Mouse (Mus musculus) midbrain, embryonic 11.5 days (tissue): ENCODE measurements around the gene Stmnd1. TPM values are rescaled to one million over a fixed set of nuclear protein-coding genes. Genes with fewer than 3 reads are reported as not detected.
A peak's percentile ranks its signal among the peaks of the same experiment; 100 is the strongest.

ENCODE experiments used
- ATAC-seq: fragments of 200-750 bp; cut with Nextera tagmentation; 2 replicates; pipeline ENCODE4 v1.8.0; 2017; ENCODE audit warnings: moderate TSS enrichment, moderate library complexity; ENCODE audit not compliant: low FRiP score
- DNase-seq: peaks from one replicate; pipeline ENCODE4 v3.0.0; 2015; ENCODE audit warnings: low spot score; ENCODE audit errors: missing footprints
- H3K27ac ChIP-seq: fragments of 300-500 bp; sonication (generic); 2 replicates; pipeline ENCODE4 v1.5.1; 2014; ENCODE audit warnings: low read depth, low read length
- H3K27me3 ChIP-seq: fragments of 300-500 bp; sonication (generic); 2 replicates; pipeline ENCODE4 v1.6.1; 2014; ENCODE audit warnings: mild to moderate bottlenecking, low read length, moderate library complexity, mixed read lengths; ENCODE audit not compliant: control insufficient read depth, insufficient read depth
- H3K36me3 ChIP-seq: fragments of 300-500 bp; sonication (generic); 2 replicates; pipeline ENCODE4 v1.6.1; 2014; ENCODE audit warnings: mild to moderate bottlenecking, low read length, moderate library complexity, mixed read lengths; ENCODE audit not compliant: control insufficient read depth, insufficient read depth
- H3K4me1 ChIP-seq: fragments of 300-500 bp; sonication (generic); 2 replicates; pipeline ENCODE4 v1.6.1; 2014; ENCODE audit warnings: low read length; ENCODE audit not compliant: control insufficient read depth, insufficient read depth
- H3K4me2 ChIP-seq: fragments of 300-500 bp; sonication (generic); 2 replicates; pipeline ENCODE4 v1.6.1; 2014; ENCODE audit warnings: mild to moderate bottlenecking, moderate library complexity
- H3K4me3 ChIP-seq: fragments of 300-500 bp; sonication (generic); 2 replicates; pipeline ENCODE4 v1.5.1; 2014; ENCODE audit warnings: low read depth, low read length
- H3K9ac ChIP-seq: fragments of 300-500 bp; sonication (generic); 2 replicates; pipeline ENCODE4 v1.6.1; 2014; ENCODE audit warnings: low read length
- H3K9me3 ChIP-seq: fragments of 300-500 bp; sonication (generic); 2 replicates; pipeline ENCODE4 v1.6.1; 2016; ENCODE audit warnings: low read length; ENCODE audit not compliant: control insufficient read depth
- WGBS: fragments of 180-500 bp; shearing (Covaris S2); extraction: QIAGEN DNeasy Blood & Tissue Kit; methylation state at CpG from one replicate; pipeline ENCODE4 v1.1.7; 2014; 5-methylcytosine and 5-hydroxymethylcytosine counted together
- polyA plus RNA-seq: library from polyadenylated mRNA; unstranded; fragments of >200 nt; fragmentation: Nextera tagmentation; extraction: Ambion mirVana; gene quantifications from 2 replicates; pipeline ENCODE4 v1.2.1, GENCODE M21; 2014

The Stmnd1 gene
- polyA plus RNA-seq, 1 experiment from 2014 or later: 0.10 TPM

GRCm38 (mm10) chr13:46254171-46254570, 19.4 kb upstream of the Stmnd1 start:
- Histone ChIP-seq H3K4me3 (no peak overlapping the region), H3K9me3 (no peaks in the 10 kb centered on the region), H3K27ac (no peak overlapping the region), H3K4me2 (no peak overlapping the region), H3K36me3 (no peaks in the 10 kb centered on the region), H3K9ac (no peak overlapping the region), H3K4me1 (no peaks in the 10 kb centered on the region), H3K27me3 (no peaks in the 10 kb centered on the region)
- WGBS: 92% methylated on average over 5 of the region's 5 CpGs
- DNase-seq: no peak
- ATAC-seq: no peak

DNA sequence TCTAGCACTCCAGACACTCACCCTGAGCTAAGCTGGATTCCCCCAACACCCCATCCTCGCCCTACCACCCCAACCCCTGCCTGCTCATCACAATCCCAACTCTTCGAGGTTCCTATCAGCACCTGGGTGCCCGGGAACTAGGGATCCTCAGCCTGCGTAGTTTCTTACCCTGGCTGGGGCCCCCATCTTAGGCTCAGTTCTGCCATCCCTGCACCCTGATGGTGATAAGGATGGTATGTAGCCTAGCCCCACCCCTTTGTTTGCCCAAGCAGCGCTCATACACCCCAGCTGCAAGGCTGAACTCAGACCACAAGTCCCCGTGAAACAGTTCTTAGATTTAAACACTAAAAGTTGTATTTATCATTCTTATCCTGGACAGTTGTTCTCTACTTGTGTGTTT, 17.9 kb upstream of the Stmnd1 start:
- DNase-seq (no peak), ATAC-seq (no peak)
- no peaks in the 10 kb centered on the region for H3K36me3 ChIP-seq
- no peaks in the 10 kb centered on the region for H3K4me1 ChIP-seq
- no peaks in the 10 kb centered on the region for H3K27me3 ChIP-seq
- no peaks in the 10 kb centered on the region for H3K9me3 ChIP-seq
- no peak overlapping the region for H3K27ac ChIP-seq
- H3K4me2 ChIP-seq: no peak overlapping the region
- no peak overlapping the region for H3K9ac ChIP-seq
- 79% methylated on average over 6 of the region's 6 CpGs for WGBS
- H3K4me3 ChIP-seq: no peak overlapping the region

DNA sequence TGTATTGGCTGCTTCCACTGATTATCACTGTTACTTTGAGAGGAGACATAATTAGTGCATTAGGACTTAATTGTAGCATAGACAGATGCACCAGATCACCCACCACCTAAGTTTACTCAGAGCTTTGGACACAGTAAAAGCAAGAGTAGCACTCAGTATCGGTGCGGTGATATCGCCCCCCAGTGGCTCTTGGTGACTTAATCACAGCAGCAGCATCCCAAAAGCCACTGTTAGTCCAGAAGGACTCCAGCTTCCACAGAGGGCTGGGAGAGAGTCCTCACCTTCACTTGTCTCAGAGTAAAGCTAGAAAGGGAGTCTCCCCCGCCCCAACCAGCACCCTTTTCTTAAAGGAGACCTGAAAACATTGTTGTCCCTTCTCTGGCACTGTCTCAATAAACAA, 15.7 kb upstream of the Stmnd1 start:
- Histone ChIP-seq H3K4me2 (no peak overlapping the region), H3K9me3 (no peaks in the 10 kb centered on the region), H3K4me1 (no peaks in the 10 kb centered on the region), H3K36me3 (no peaks in the 10 kb centered on the region), H3K4me3 (no peak overlapping the region), H3K27ac (no peak overlapping the region), H3K27me3 (no peaks in the 10 kb centered on the region), H3K9ac (no peak overlapping the region)
- DNase-seq (peak; percentile 94), ATAC-seq (no peak)
- 2% methylated on average over 4 of the region's 4 CpGs for WGBS

GRCm38 (mm10) chr13:46259526-46259925, 14.0 kb upstream of the Stmnd1 start:
- H3K4me1 ChIP-seq: no peaks in the 10 kb centered on the region
- H3K27me3 ChIP-seq: no peaks in the 10 kb centered on the region
- 78% methylated on average over 4 of the region's 4 CpGs for WGBS
- H3K9me3 ChIP-seq: no peaks in the 10 kb centered on the region
- no peak overlapping the region for H3K4me3 ChIP-seq
- no peaks in the 10 kb centered on the region for H3K36me3 ChIP-seq
- no peak for ATAC-seq
- H3K27ac ChIP-seq: no peak overlapping the region
- no peak overlapping the region for H3K4me2 ChIP-seq
- DNase-seq: no peak
- H3K9ac ChIP-seq: no peak overlapping the region

DNA sequence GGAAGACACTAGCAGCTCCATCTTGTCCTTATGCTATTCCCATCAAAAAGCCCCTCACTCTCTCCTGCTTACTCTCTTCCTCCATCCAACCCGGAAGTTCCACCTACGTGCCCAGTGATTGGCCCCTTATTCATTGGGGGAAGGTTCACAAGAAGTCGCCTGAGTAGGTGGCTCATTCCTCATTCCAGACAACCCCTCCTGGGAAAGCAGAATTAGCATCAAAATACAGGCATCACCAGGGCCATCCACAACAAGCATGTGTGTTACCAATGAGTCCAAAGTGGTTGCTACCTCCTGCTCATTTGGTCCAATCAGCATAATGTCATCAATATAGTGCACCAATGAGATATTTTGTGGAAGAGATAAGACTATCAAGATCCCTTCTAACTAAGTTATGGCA, 12.3 kb upstream of the Stmnd1 start:
- no peak for ATAC-seq
- H3K36me3 ChIP-seq: no peaks in the 10 kb centered on the region
- DNase-seq: no peak
- no peaks in the 10 kb centered on the region for H3K27me3 ChIP-seq
- no peak overlapping the region for H3K4me3 ChIP-seq
- 74% methylated on average over 3 of the region's 3 CpGs for WGBS
- H3K4me2 ChIP-seq: no peak overlapping the region
- H3K27ac ChIP-seq: no peak overlapping the region
- H3K4me1 ChIP-seq: no peaks in the 10 kb centered on the region
- H3K9me3 ChIP-seq: no peaks in the 10 kb centered on the region
- H3K9ac ChIP-seq: no peak overlapping the region

- no peak overlapping the region for H3K4me3 ChIP-seq
- H3K4me1 ChIP-seq: peaks cover 9% of the 10 kb centered on the region
- H3K27ac ChIP-seq: no peak overlapping the region
- H3K27me3 ChIP-seq: no peaks in the 10 kb centered on the region
- ATAC-seq (no peak), DNase-seq (no peak)
- H3K36me3 ChIP-seq: no peaks in the 10 kb centered on the region
- H3K9me3 ChIP-seq: no peaks in the 10 kb centered on the region
- H3K9ac ChIP-seq: no peak overlapping the region
- H3K4me2 ChIP-seq: no peak overlapping the region
Observed at GRCm38 (mm10) chr13:46267783-46268182, 5.7 kb upstream of the Stmnd1 start.

DNA sequence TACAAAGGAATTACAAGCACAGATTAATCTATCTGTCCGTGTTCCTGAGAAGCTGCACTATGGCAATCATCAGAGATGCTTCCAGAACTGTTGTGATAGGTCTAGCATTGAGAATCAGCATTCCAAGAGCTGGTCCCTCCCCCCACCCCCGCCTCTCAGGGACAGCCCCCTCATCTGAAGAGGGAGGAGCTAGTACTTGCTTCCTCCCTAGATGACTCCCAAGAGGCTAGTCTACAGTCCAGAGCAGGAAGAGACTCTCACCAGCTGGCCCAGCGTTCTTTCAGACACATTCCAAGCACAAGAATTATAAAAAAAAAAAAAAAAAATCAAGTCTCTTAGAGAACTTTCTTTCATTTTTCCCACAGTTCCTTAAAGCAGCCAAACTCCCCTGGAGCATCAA, 5.2 kb upstream of the Stmnd1 start:
- H3K27me3 ChIP-seq: no peaks in the 10 kb centered on the region
- no peaks in the 10 kb centered on the region for H3K9me3 ChIP-seq
- no peaks in the 10 kb centered on the region for H3K36me3 ChIP-seq
- no peak overlapping the region for H3K27ac ChIP-seq
- no peak overlapping the region for H3K4me3 ChIP-seq
- 62% methylated on average over 3 of the region's 3 CpGs for WGBS
- H3K4me2 ChIP-seq: no peak overlapping the region
- ATAC-seq (no peak), DNase-seq (no peak)
- H3K9ac ChIP-seq: no peak overlapping the region
- peaks cover 14% of the 10 kb centered on the region for H3K4me1 ChIP-seq

DNA sequence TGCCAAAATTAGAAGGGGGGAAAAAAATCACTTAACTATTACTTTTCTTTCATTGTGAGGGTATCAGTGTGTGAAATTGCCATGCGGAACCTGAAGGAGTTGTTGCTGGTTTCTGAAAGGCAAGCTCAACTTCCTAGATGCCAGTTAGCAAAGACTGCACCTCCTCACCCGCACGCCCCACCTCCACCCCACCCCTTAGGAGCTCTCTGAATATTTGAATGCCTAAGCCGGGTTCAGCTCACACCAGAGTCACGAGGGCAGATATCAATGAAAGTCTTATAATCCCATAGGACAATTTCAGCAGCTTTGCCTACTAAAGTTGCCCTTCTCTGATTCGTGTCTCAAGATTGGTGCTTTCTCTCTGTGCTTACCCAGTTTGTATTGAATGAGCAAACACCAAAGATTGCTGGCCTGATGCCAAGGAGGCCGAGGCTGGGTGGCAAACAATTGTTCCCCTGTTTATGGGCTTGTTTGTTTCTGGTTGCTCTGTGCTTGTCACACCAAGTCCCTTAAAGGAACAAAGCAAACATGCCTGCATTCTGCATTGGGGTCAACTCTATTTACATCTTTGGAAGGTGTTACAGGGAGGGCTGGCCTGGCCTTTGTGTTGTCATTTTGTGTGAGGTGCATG, 4.6 kb upstream of the Stmnd1 start:
- DNase-seq (peak; percentile 83), ATAC-seq (peak; percentile 35; the same call in 1 of the 2 replicates)
- no peaks in the 10 kb centered on the region for H3K36me3 ChIP-seq
- H3K27me3 ChIP-seq: no peaks in the 10 kb centered on the region
- H3K4me2 ChIP-seq: no peak overlapping the region
- H3K4me1 ChIP-seq: peaks cover 17% of the 10 kb centered on the region
- H3K9ac ChIP-seq: no peak overlapping the region
- no peaks in the 10 kb centered on the region for H3K9me3 ChIP-seq
- 49% methylated on average over 7 of the region's 7 CpGs for WGBS
- peak overlapping the region; percentile 35; the same call in 1 of the 2 replicates for H3K27ac ChIP-seq
- no peak overlapping the region for H3K4me3 ChIP-seq

- Histone ChIP-seq H3K4me1 (peaks cover 17% of the 10 kb centered on the region), H3K27me3 (no peaks in the 10 kb centered on the region), H3K9me3 (no peaks in the 10 kb centered on the region), H3K4me3 (peak overlapping the region; percentile 5; the same call in 1 of the 2 replicates), H3K9ac (peak overlapping the region; percentile 47), H3K4me2 (peak overlapping the region; percentile 44), H3K36me3 (no peaks in the 10 kb centered on the region), H3K27ac (no peak overlapping the region)
- no peak for ATAC-seq
- 7% methylated on average over 17 of the region's 17 CpGs for WGBS
- DNase-seq: peak; percentile 89
Observed at GRCm38 (mm10) chr13:46272811-46273452, 589 bp upstream of the Stmnd1 start.
